Mouse (Mus musculus): ENCODE results near the gene Llgl2. TPM values are rescaled to one million over a fixed set of nuclear protein-coding genes. Genes with fewer than 3 reads are reported as not detected.

Gene Llgl2
- total RNA-seq, 2 experiments from 2014 or later = 2.3 to 3.6 TPM

- Histone ChIP-seq H3K4me3 (no peak overlapping the region), H3K27ac (no peak overlapping the region)
- DNase-seq (ENCODE audit: extremely low spot score in 1 of 2, low spot score in 2 of 2) = no peak
- intact Hi-C loops (cut with DNase I) = no loop called here
- TF ChIP-seq CTCF (IDR thresholded peaks at IDR 0.05) = no peak
These were observed 31.5 kb upstream of the Llgl2 start for GRCm38 (mm10) chr11:115792353-115792752.

DNA sequence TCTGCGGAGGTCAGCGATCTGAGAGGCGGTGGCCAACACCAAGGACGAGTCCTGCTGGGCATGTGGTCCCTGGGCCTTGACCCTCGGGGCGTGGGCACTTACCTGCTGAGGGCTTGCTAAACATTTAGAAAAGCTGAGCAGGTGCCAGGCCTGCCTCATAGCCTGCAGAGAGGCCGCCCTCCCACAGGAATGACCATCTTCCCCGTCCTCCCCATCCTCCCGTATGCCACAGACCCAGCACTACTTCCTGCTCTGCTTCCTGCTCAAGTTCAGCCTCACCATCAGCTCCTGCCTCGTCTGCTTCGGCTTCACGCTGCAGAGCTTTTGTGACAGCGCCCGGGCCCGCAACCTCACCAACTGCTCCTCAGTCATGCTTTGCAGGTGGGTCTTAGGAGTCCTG lies 27.0 kb upstream of the Llgl2 start:
- Histone ChIP-seq H3K27ac (no peak overlapping the region), H3K4me3 (no peak overlapping the region)
- intact Hi-C loops (cut with DNase I) = no loop called here
- no peak for DNase-seq (ENCODE audit: extremely low spot score in 1 of 2, low spot score in 2 of 2)
- TF ChIP-seq CTCF (IDR thresholded peaks at IDR 0.05) = no peak

DNA sequence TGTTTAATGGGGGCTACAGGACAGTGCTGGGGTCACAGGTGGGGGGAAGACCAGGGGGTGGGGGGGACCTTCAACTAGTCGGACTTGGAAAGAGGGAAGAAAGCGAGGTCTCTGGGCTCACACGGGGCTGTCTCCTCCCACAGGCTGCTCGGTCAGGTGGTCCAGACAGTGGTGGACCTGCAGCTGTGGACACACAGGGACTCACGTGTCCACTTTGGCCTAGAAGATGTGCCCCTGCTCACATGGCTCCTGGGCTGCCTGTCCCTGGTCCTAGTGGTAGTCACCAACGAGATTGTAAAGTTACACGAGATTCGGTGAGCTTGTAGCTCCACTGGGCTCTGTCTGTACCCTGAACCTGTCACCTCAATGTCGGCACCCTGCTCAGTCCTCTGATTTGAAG lies 26.2 kb upstream of the Llgl2 start:
- intact Hi-C loops (cut with DNase I) = no loop called here
- Histone ChIP-seq H3K27ac (no peak overlapping the region), H3K4me3 (no peak overlapping the region)
- no peak for DNase-seq (ENCODE audit: extremely low spot score in 1 of 2, low spot score in 2 of 2)
- TF ChIP-seq CTCF (IDR thresholded peaks at IDR 0.05) = no peak

DNA sequence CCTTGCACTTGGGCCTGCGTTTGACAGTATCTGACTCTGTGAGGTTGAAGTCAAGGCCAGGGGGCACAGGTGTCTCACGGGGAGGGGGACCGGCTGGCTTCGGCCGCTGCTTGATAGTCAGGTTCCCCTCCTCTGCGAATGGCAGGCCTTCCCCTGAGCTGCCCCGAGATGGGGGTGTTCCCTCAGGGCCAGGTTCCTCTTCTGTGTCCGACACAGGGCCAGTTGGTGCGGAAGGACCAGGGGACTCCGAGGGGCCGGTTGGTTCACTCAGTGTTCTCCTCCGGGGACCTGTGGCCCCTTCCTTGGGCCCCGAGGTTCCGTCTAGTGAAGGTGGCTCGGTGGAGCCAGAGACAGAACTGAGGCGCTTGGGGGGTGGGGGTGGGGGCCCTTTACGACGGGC lies 22.9 kb upstream of the Llgl2 start:
- no peak for TF ChIP-seq CTCF (IDR thresholded peaks at IDR 0.05)
- intact Hi-C loops (cut with DNase I) = no loop called here

DNA sequence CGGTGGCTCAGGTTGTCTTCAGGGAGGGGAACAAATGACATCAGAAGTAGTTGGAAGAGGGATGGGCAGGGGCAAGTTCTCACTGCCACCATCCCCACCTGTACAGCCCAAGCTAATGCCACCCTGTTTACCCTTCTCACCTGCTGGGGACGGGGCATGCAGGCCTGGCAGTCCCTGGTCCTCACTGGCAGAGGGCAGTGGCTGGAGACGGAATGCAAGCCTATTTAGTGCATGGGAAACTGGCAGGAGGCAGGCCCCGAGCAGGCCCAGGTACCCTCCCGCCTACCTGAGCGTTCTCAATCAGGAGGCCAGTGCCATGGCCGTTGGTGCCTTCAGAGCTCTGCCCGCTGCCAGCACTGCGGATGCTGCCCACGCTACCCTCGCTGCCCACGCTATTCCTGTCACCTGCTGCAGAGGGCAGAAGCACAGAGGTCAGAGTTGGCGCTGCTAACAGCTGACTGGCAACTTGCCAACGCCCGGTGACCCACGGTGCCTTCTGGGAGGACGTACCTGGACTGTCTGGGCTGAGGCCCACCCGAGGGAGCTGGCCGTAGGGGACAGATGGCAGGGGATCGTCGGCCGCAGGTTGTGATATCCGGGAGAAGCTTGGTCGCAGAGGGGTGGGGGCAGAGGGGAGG lies 20.7 kb upstream of the Llgl2 start:
- TF ChIP-seq CTCF (IDR thresholded peaks at IDR 0.05) = no peak
- intact Hi-C loops (cut with DNase I) = no loop called here

More for the DNA sequence above, 22.9 kb upstream of the Llgl2 start:
- no peak for DNase-seq (ENCODE audit: extremely low spot score in 1 of 2, low spot score in 2 of 2)
- H3K4me3 ChIP-seq = no peak overlapping the region
- no peak overlapping the region for H3K27ac ChIP-seq

DNA sequence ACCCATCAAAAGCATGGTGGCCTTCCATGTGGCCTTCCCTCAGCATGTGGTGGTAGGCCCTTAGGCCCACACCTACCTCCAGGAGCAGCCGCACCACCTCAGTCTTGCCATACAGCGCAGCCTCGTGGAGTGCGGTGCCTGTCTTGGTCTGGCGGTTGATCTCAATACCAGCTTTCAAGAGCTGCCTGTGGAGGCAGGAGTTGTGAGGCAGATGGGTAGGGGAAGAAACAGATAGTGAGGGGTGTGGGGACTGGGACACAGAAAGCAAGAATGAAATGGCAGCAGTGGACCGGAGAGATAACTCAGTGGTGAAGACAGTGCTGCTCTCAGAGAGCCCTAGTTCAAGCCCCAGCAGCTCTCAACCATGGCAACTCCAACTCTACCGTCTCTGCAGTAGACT lies 18.8 kb upstream of the Llgl2 start:
- DNase-seq (ENCODE audit: extremely low spot score in 1 of 2, low spot score in 2 of 2) = no peak
- Histone ChIP-seq H3K27ac (no peak overlapping the region), H3K4me3 (no peak overlapping the region)
- intact Hi-C loops (cut with DNase I) = no loop called here
- TF ChIP-seq CTCF (IDR thresholded peaks at IDR 0.05) = no peak

More for the DNA sequence above, 20.7 kb upstream of the Llgl2 start:
- no peak for DNase-seq (ENCODE audit: extremely low spot score in 1 of 2, low spot score in 2 of 2)
- H3K4me3 ChIP-seq = no peak overlapping the region
- H3K27ac ChIP-seq = no peak overlapping the region

DNA sequence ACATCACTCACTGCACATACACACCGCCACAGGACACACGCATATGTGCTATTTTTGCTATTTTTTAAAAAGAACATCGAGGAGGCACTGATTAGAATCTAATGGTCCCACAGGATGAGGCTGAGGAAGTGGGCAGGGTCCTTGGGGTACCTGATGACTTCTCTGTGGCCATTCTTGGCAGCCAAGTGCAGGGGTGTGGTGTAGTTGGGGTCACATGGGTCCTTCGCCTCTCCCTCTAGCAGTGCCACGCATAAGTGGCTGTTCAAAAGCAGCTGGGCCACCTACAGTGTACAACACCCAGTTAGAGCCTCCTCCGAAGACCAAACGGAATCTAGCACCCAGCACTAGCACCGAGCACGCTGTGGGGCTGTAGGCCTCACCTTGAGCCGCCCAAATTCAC lies 17.7 kb upstream of the Llgl2 start:
- no peak for TF ChIP-seq CTCF (IDR thresholded peaks at IDR 0.05)
- Histone ChIP-seq H3K27ac (no peak overlapping the region), H3K4me3 (no peak overlapping the region)
- intact Hi-C loops (cut with DNase I) = no loop called here
- no peak for DNase-seq (ENCODE audit: extremely low spot score in 1 of 2, low spot score in 2 of 2)

- intact Hi-C loops (cut with DNase I) = no loop called here
- TF ChIP-seq CTCF (IDR thresholded peaks at IDR 0.05) = no peak
- no peak for DNase-seq (ENCODE audit: extremely low spot score in 1 of 2, low spot score in 2 of 2)
- H3K27ac ChIP-seq = peak overlapping the region; percentile 67
- H3K4me3 ChIP-seq = no peak overlapping the region
These were observed 16.5 kb upstream of the Llgl2 start for GRCm38 (mm10) chr11:115807306-115807705.

DNA sequence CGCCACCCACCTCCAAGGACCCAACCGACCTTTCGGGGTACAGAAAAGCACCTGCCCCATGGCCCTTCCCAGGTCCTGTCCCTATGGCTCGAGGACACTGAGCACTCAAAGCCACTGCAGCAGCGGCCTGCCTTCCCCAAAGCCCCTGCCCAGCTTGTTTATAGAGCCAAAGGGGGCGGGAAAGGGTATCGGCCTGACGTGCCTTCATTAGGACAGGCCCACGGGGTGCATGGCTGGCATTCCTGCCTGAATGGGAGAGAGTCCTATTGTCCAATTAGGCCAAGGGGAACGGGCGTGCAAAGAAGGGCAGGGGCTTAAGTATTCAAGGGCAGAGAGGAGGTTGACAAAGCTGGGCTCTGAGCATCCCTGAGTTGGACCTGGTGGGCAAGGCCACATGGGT lies 15.9 kb upstream of the Llgl2 start:
- intact Hi-C loops (cut with DNase I) = no loop called here
- Histone ChIP-seq H3K4me3 (no peak overlapping the region), H3K27ac (peak overlapping the region; percentile 67)
- no peak for DNase-seq (ENCODE audit: extremely low spot score in 1 of 2, low spot score in 2 of 2)
- TF ChIP-seq CTCF (IDR thresholded peaks at IDR 0.05) = no peak

DNA sequence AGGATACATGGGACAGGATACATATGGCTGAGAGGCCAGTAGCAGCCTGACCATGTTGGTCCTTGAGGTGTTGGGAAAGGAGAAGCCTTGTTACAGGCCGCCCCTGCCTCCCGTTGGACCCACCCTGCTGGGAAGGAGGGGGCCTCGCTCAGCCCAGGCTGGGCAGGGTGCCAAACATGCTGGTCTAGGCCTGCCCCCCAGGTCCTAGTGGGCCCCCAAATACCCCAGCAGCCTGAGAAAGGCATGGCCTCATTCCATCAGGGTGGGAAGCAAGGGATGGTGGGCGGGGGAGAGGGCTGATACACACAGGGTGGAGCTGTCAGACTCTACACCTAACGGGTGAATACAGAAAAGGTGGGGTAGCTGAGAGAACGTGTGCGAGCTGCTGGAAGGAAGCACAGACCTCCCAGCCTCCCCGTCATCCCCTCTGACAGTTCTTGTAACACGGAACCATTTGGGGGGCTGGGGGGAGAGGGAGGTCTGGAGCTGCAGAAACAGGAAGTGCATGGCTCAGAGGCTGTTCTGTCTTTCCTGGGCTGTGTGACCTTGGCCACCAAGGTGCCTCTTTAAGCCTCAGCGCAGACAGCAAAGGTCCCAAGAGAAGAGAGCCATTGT lies 15.0 kb upstream of the Llgl2 start:
- TF ChIP-seq CTCF (IDR thresholded peaks at IDR 0.05) = no peak
- peak overlapping the region; percentile 71 for H3K27ac ChIP-seq
- intact Hi-C loops (cut with DNase I) = no loop called here
- no peak overlapping the region for H3K4me3 ChIP-seq
- DNase-seq (ENCODE audit: extremely low spot score in 1 of 2, low spot score in 2 of 2) = no peak

- no peak; the same call in 1 of the 2 replicates for TF ChIP-seq CTCF (IDR thresholded peaks at IDR 0.05)
- Histone ChIP-seq H3K4me3 (no peak overlapping the region; the same call in 1 of the 2 replicates), H3K27ac (peak overlapping the region; percentile 71)
- intact Hi-C loops (cut with DNase I) = no loop called here
- DNase-seq (ENCODE audit: extremely low spot score in 1 of 2, low spot score in 2 of 2) = no peak
These were observed 14.5 kb upstream of the Llgl2 start for GRCm38 (mm10) chr11:115809311-115809781.

- intact Hi-C loops (cut with DNase I) = loop anchor here (10.0 kb wide), 1 partner anchor 316 kb away; the partner anchor contains the start of gene Nt5c
- Histone ChIP-seq H3K27ac (peak overlapping the region; percentile 61), H3K4me3 (peak overlapping the region; percentile 73)
- DNase-seq (ENCODE audit: extremely low spot score in 1 of 2, low spot score in 2 of 2) = no peak
- no peak for TF ChIP-seq CTCF (IDR thresholded peaks at IDR 0.05)
These were observed 13.5 kb upstream of the Llgl2 start for GRCm38 (mm10) chr11:115810377-115810776.
